Mouse (Mus musculus) cerebellum, adult 2 months (tissue): ENCODE measurements at regions not wholly inside any gene's neighbourhood (a gene's known extent, or its start where the extent isn't known, plus 50 kb on each side); places are given as distances from the start of the nearest gene placed in this dataset.

Experiments used
- CTCF ChIP-seq: fragments of 200-500 bp; IDR thresholded peaks from 2 replicates; pipeline ENCODE4 v1.5.1; 2011; ENCODE audit warnings: low read depth, mild to moderate bottlenecking, control low read depth, low read length, moderate library complexity, borderline replicate concordance; ENCODE audit not compliant: insufficient read depth
- POLR2A ChIP-seq: fragments of 200-500 bp; IDR thresholded peaks from 2 replicates; pipeline ENCODE4 v1.6.1; 2011; ENCODE audit warnings: low read length, control low read depth, borderline replicate concordance; ENCODE audit not compliant: insufficient read depth

DNA sequence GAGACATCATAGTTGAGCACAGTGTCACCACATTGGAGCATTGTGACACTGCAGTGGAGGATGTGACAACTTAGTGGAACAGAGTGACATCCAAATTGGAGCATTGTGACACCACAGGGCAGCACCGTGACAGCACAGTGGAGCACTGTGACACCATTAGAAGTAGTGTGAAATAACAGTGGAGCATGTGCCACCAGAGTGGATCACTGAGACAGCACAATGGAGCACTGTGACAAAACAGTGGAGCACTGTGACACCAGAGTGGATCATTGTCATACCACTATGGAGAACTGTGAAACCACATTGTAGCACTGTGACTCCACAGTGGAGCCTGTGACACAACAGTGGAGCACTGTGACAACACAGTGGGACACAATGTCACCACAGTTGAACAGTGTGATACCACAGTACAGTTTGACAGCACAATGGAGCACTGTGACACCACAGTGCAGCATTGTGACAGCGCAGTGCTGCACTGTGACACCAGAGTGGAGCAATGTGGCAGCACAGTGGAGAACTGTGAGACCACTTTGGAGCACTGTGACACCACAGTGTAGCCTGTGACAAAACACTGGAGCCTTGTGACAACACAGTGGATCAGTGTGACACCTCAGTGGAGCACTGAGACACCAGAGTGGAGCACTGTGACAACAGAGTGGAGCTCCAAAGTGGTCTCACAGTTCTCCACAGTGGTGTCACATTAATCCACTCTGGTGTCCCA, 113.5 kb upstream of the Vmn1r2 start:
- TF ChIP-seq CTCF (no peak), POLR2A (no peak)
